Mouse (Mus musculus) forebrain, postnatal 0 days (tissue): ENCODE results near the gene H1foo. TPM values are rescaled to one million over a fixed set of nuclear protein-coding genes. Genes with fewer than 3 reads are reported as not detected.

ENCODE experiments used
- ATAC-seq: fragments of 200-750 bp; cut with Nextera tagmentation; 2 replicates; pipeline ENCODE4 v1.8.0; 2017; ENCODE audit warnings: mild to moderate bottlenecking, moderate library complexity
- DNase-seq: peaks from one replicate; pipeline ENCODE4 v3.0.0-alpha.2; 2015
- H3K27ac ChIP-seq: fragments of 300-500 bp; sonication (generic); 2 replicates; pipeline ENCODE4 v1.5.1; 2014; ENCODE audit warnings: low read depth, mild to moderate bottlenecking, antibody characterized with exemption, low read length, moderate library complexity, mixed read lengths
- H3K27me3 ChIP-seq: fragments of 300-500 bp; sonication (generic); 2 replicates; pipeline ENCODE4 v1.6.1; 2014; ENCODE audit warnings: mild to moderate bottlenecking, low read length, mixed read lengths; ENCODE audit not compliant: insufficient read depth
- H3K36me3 ChIP-seq: fragments of 300-500 bp; sonication (generic); 2 replicates; pipeline ENCODE4 v1.6.1; 2014; ENCODE audit warnings: mild to moderate bottlenecking, moderate library complexity; ENCODE audit not compliant: insufficient read depth
- H3K4me1 ChIP-seq: fragments of 300-500 bp; sonication (generic); 2 replicates; pipeline ENCODE4 v1.6.1; 2014; ENCODE audit warnings: antibody characterized with exemption; ENCODE audit not compliant: insufficient read depth
- H3K4me2 ChIP-seq: fragments of 300-500 bp; sonication (generic); 2 replicates; pipeline ENCODE4 v1.6.1; 2014; ENCODE audit warnings: low read depth, mild to moderate bottlenecking, moderate library complexity
- H3K4me3 ChIP-seq: fragments of 300-500 bp; sonication (generic); 2 replicates; pipeline ENCODE4 v1.5.1; 2014; ENCODE audit warnings: low read depth, low read length, mixed read lengths
- H3K9ac ChIP-seq: fragments of 300-500 bp; sonication (generic); 2 replicates; pipeline ENCODE4 v1.6.1; 2014; ENCODE audit warnings: mild to moderate bottlenecking
- H3K9me3 ChIP-seq: fragments of 300-500 bp; sonication (generic); 2 replicates; pipeline ENCODE4 v1.6.1; 2016; ENCODE audit warnings: low read length
- CTCF ChIP-seq: sonication (generic); IDR thresholded peaks from 2 replicates; pipeline ENCODE4 v1.5.1; 2016; ENCODE audit warnings: antibody characterized with exemption, control low read depth, low read depth
- WGBS: fragments of 180-500 bp; shearing (Covaris S2); extraction: QIAGEN DNeasy Blood & Tissue Kit; methylation state at CpG from one replicate; pipeline ENCODE4 v1.1.7; 2014; 5-methylcytosine and 5-hydroxymethylcytosine counted together
- polyA plus RNA-seq: library from polyadenylated mRNA; unstranded; fragments of >200 nt; fragmentation: Nextera tagmentation; extraction: Ambion mirVana; gene quantifications from 2 replicates; pipeline ENCODE4 v1.2.1, GENCODE M21; 2015
- total RNA-seq: library from RNA; depleted of rRNA; stranded (reverse); fragments of >200 nt; gene quantifications from 2 replicates; pipeline ENCODE4 v1.2.3, GENCODE M21; 2014

The H1foo gene
- total and polyA plus RNA-seq, 2 experiments from 2014 or later = not detected

- Histone ChIP-seq H3K36me3 (no peaks in the 10 kb centered on the region), H3K27ac (no peak overlapping the region)
- ATAC-seq = no peak
These were observed 46.6 kb downstream of the H1foo start for GRCm38 (mm10) chr6:115991108-115991880.

GRCm38 (mm10) chr6:115991881-115992620, 47.3 kb downstream of the H1foo start:
- TF ChIP-seq CTCF = no peak
- no peak for ATAC-seq
- Histone ChIP-seq H3K36me3 (no peaks in the 10 kb centered on the region), H3K9ac (no peak overlapping the region), H3K4me1 (peaks cover 9% of the 10 kb centered on the region), H3K9me3 (no peaks in the 10 kb centered on the region), H3K4me3 (peak overlapping the region; percentile 62), H3K27me3 (peaks cover 18% of the 10 kb centered on the region), H3K4me2 (peak overlapping the region; percentile 94), H3K27ac (no peak overlapping the region)
- WGBS = 42% methylated on average over 10 of the region's 10 CpGs
- DNase-seq = no peak

More at GRCm38 (mm10) chr6:115991108-115991880, 46.6 kb downstream of the H1foo start:
- Histone ChIP-seq H3K9ac (peak overlapping the region; percentile 31; the same call in 1 of the 2 replicates), H3K4me3 (peak overlapping the region; percentile 62), H3K27me3 (peaks cover 18% of the 10 kb centered on the region), H3K4me2 (peak overlapping the region; percentile 94), H3K9me3 (no peaks in the 10 kb centered on the region), H3K4me1 (peaks cover 12% of the 10 kb centered on the region)
- WGBS = 43% methylated on average over 12 of the region's 13 CpGs
- TF ChIP-seq CTCF = no peak
- no peak for DNase-seq

- DNase-seq = no peak
These were observed 48.2 kb downstream of the H1foo start for GRCm38 (mm10) chr6:115992981-115993380.

GRCm38 (mm10) chr6:115993463-115994145, 48.9 kb downstream of the H1foo start:
- WGBS = 3% methylated on average over 82 of the region's 86 CpGs
- H3K9me3 ChIP-seq = no peaks in the 10 kb centered on the region
- peak overlapping the region; percentile 62 for H3K4me3 ChIP-seq
- H3K4me2 ChIP-seq = peak overlapping the region; percentile 94
- peak overlapping the region; percentile 58 for H3K9ac ChIP-seq
- DNase-seq (peak; percentile 70), ATAC-seq (peak; percentile 51; the same call in 1 of the 2 replicates)
- no peak for TF ChIP-seq CTCF
- H3K36me3 ChIP-seq = no peaks in the 10 kb centered on the region
- H3K4me1 ChIP-seq = peaks cover 9% of the 10 kb centered on the region
- peaks cover 18% of the 10 kb centered on the region for H3K27me3 ChIP-seq
- peak overlapping the region; percentile 21 for H3K27ac ChIP-seq

More at GRCm38 (mm10) chr6:115992981-115993380, 48.2 kb downstream of the H1foo start:
- peaks cover 18% of the 10 kb centered on the region for H3K27me3 ChIP-seq
- peak overlapping the region; percentile 62 for H3K4me3 ChIP-seq
- H3K27ac ChIP-seq = no peak overlapping the region
- WGBS = 47% methylated on average over 6 of the region's 6 CpGs
- H3K36me3 ChIP-seq = no peaks in the 10 kb centered on the region
- peak overlapping the region; percentile 94 for H3K4me2 ChIP-seq
- peaks cover 9% of the 10 kb centered on the region for H3K4me1 ChIP-seq
- ATAC-seq = no peak
- TF ChIP-seq CTCF = no peak
- peak overlapping the region; percentile 58; the same call in 1 of the 2 replicates for H3K9ac ChIP-seq
- H3K9me3 ChIP-seq = no peaks in the 10 kb centered on the region

DNA sequence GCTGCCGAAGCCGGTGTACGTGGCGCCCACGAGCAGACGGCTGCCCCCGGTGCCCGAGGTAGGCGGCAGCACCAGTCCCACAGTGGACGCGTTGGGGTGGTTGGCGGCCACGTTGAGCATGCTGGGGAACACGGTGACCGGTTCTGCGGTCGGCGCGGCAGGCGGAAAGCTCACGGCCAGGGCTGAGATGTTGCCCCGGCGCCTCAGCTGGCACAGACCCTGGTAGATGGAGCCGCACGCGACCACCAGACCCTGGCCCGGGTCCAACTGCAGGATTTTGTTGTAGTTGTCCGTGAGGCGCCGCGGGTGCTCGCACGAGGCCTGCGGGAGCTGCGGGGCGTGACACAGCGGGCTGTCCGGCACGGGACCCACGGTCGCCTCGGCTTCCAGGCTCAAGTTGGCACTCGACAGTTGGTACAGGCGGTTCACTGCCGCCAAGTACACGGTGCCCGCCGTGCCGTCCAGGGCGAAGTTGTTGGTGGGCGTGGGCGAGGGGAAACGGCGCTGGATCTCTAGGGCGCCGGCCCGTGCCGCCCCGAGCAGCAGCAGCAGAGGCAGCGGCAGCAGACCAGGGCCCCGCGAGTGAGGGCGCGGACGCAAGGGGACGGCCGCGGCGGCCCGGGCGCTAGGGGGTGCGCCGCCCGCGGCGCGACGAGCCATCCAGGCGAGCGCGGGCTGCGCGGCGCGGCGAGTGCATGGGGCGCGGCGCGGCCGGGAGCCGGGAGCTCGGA, 49.6 kb downstream of the H1foo start:
- TF ChIP-seq CTCF = no peak
- Histone ChIP-seq H3K36me3 (no peaks in the 10 kb centered on the region), H3K4me3 (peak overlapping the region; percentile 62), H3K9ac (peak overlapping the region; percentile 58), H3K27ac (peak overlapping the region; percentile 21), H3K27me3 (peaks cover 18% of the 10 kb centered on the region), H3K4me2 (peak overlapping the region; percentile 94), H3K9me3 (no peaks in the 10 kb centered on the region), H3K4me1 (peaks cover 9% of the 10 kb centered on the region)
- WGBS = 2% methylated on average over 93 of the region's 93 CpGs
- ATAC-seq (peak; percentile 28), DNase-seq (no peak)

DNA sequence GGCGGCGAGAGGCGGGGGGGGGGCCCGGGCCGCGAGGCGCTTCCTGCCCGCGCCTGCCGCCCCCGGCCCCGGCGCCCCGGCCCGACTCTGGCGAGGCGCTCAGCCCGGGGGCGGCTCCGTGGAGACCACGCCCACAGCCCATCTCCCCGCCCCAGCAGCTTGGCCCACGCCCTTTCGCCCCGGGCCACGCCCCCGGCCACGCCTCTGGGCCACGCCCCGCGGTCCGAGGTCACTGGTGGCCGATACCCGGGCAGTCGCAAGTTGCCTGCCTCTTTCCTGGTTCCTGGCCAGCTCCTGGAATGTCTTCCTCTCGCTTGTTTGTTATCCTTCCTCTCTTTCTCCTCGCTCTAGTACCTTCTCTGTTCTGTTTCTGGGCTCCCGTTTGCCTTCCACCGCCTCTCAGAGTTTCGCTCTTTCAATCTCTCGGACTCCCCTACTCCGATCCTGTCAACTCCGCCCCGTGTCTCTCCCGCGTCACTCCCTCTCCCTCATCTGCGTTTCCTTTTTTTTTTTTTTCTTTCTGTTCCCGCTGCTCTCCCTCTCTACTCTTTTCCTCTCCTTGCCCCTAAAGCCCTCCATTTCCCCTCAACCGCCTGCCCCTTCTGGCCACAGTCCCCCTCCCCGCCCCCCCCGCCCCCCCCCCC, 50.3 kb downstream of the H1foo start, which contains the start of gene Plxnd1:
Plxnd1 (minus strand) TSS at position 129 of the 644 bp plus-strand sequence.
- Histone ChIP-seq H3K36me3 (no peaks in the 10 kb centered on the region), H3K9ac (peak within 1 kb of the TSS; percentile 58), H3K4me1 (peaks cover 9% of the 10 kb centered on the region), H3K27ac (peak within 1 kb of the TSS; percentile 50), H3K27me3 (peaks cover 18% of the 10 kb centered on the region), H3K4me2 (peak within 1 kb of the TSS; percentile 94), H3K4me3 (peak within 1 kb of the TSS; percentile 62), H3K9me3 (no peaks in the 10 kb centered on the region)
- TF ChIP-seq CTCF = no peak
- ATAC-seq (peak; percentile 56), DNase-seq (peak; percentile 72)
- 4% methylated on average over 46 of the region's 51 CpGs for WGBS
